Mouse (Mus musculus) MEL (cell line): ENCODE data around the gene Slc37a4.

Experiments
- CTCF ChIP-seq, 3 experiments: IDR thresholded peaks in 2 of 3; conservative IDR thresholded peaks in 1 of 3; 2 replicates each; pipeline ENCODE4 v1.5.1; 2011 to 2012; ENCODE audit warnings: low read length in 3 of 3, low read depth in 2 of 3, mild to moderate bottlenecking in 2 of 3, improper control_type of control experiment in 1 of 3, inconsistent platforms in 1 of 3, mixed read lengths in 1 of 3, moderate library complexity in 1 of 3; ENCODE audit not compliant: control insufficient read depth in 1 of 3, insufficient read depth in 1 of 3, poor library complexity in 1 of 3, severe bottlenecking in 1 of 3
- KAT2A ChIP-seq: conservative IDR thresholded peaks from 2 replicates; pipeline ENCODE4 v1.6.1; 2012; ENCODE audit warnings: low read depth, low read length, improper control_type of control experiment, inconsistent platforms
- TAL1 ChIP-seq: IDR thresholded peaks from 2 replicates; pipeline ENCODE4 v1.6.1; 2012; ENCODE audit warnings: mild to moderate bottlenecking, inconsistent platforms, low read length, moderate library complexity, mixed read lengths
- ZC3H11A ChIP-seq: IDR thresholded peaks from 2 replicates; pipeline ENCODE4 v1.6.1; 2012; ENCODE audit warnings: low read depth, mild to moderate bottlenecking, inconsistent platforms, low read length, improper control_type of control experiment

DNA sequence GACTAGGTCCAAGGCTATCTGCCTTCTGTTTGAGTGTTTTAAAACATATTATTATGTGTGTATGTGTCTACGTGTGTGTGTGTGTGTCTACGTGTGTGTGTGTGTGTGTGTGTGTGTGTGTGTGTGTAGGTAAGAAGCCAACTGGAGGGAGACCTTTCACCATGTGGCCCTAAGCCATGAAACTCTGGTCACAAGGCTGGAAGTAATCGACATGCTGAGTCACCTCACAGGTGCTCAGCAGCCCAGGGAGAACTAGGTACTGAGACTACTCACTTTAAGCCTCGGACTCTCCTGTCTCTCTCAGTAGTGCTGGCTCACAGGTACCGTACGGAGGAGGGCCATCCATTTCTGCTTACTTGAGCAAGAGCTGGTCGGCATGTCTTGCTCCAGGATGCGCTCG, 49.5 kb upstream of the Slc37a4 start:
- TF ChIP-seq ZC3H11A (no peak), KAT2A (no peak), CTCF (IDR thresholded peaks at IDR 0.05 in 2 of 3, conservative IDR thresholded peaks at IDR 0.05 in 1 of 3; ENCODE audit: control insufficient read depth in 1 of 3, insufficient read depth in 1 of 3, low read depth in 2 of 3, low read length in 3 of 3, poor library complexity in 1 of 3, severe bottlenecking in 1 of 3) (no peak), TAL1 (no peak)
